Mouse (Mus musculus): ENCODE measurements around the gene Grm4.

GRCm38 (mm10) chr17:27488173-27488823, 32.9 kb downstream of the Grm4 start:
- TF ChIP-seq CTCF (IDR thresholded peaks at IDR 0.05; ENCODE audit: low read depth, low read length) (no peak), TAL1 (conservative IDR thresholded peaks at IDR 0.05; ENCODE audit: low read depth, low read length) (no peak), GATA2 (IDR thresholded peaks at IDR 0.05; ENCODE audit: borderline replicate concordance, low read depth, low read length) (no peak)
